Mouse (Mus musculus) right cerebral cortex, postnatal 14 days (tissue): ENCODE data around the gene Rec8.

Experiments used
- DNase-seq: peaks from one replicate; pipeline ENCODE4 v3.0.0; 2022

Rec8 gene

DNA sequence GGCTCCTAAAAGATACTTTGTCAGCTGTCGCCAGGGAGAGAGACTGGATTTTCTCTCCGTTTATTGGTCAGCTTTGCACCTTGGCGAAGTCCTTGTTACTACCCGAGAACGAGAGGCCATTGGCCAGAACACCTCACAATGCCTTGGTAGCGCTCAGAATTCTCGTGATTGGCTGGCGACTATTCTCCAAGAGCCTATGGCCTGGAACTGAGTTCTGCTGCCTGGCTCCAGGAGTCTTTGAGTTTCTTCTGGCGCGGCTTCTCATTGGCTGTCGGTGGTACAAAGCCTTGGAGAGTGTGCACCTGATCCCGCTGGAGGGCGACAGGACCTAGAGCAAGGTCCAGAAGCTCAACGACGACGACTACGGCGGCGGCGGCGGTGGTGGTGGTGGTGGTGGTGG is at the start of gene Rec8:
TSS of gene Rec8 (plus strand) at position 216 of the 400 bp plus-strand sequence.
- no peak for DNase-seq

DNA sequence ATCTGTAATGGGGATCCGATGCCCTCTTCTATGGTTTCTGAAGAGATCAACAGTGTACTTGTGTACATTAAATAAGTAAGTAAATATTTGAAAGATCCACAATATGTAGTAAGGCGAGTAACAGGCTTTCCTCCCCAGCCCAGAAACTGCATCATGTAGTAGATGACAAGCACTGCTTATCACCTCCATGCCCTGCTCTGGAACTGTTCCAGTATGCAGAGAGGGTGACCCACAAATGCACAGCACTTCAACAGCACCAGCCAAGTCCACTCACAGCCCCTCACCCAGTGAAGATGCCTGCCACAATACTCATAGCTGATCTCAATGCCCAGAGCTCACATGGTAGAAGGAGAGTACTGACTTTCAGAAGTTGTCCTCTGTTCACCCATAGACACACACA is 47.2 kb upstream of the Rec8 start:
- DNase-seq = no peak

DNA sequence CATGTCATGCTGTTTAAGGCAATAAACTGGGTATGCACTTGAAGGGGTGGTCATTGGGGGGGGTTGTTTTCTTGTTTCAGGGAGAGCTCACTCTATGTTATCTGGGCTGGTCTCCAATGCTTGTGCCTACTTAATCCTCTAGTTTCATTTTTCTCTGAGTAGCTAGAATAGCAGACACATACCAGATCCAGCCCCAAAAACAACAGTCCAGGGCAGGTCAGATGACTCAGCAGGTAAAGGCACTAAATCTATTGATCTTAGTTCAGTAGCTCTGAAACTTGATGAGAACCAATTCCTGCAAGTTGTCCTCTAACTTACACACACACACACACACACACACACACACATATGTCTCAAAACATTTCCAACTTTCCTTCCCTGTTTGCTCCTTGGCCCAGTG is 46.1 kb upstream of the Rec8 start:
- DNase-seq = no peak

DNA sequence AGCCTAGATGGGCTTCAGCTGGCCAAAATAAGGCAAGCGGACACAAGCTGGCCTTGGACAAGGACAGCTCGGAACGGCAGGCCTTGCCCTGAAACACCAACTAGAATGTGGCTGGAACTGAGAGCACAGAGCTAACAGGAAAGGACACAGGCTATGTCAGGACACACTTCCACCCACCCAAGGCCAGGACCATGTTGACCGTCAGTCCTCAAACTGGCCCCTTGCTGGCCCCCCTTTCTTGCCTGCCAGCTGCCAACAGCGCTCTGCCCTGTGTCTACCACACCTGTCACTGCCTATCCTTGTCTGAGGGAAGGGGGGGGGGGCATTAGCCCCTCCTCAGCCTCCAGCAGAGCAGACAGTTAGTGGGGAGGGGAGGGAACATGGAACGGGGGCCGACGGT is 42.5 kb upstream of the Rec8 start, which contains the start of gene Fitm1:
TSS of gene Fitm1 (plus strand) at position 316 of the 400 bp plus-strand sequence.
- DNase-seq = no peak

DNA sequence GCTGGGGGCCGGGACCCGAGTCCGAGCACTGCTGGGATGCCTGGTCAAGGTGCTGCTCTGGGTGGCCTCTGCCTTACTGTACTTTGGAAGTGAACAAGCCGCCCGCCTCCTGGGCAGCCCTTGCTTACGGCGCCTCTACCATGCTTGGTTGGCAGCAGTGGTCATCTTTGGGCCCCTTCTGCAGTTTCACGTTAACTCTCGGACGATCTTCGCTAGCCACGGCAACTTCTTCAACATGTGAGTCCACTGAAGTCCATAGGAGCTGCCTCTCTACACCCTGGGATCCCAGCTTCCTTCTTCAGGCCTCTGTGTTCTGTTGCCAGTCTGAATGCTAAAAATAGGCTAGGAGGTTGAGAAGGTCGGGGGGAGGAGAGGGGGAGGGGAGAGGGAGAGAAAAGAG is 42.1 kb upstream of the Rec8 start:
- no peak for DNase-seq

DNA sequence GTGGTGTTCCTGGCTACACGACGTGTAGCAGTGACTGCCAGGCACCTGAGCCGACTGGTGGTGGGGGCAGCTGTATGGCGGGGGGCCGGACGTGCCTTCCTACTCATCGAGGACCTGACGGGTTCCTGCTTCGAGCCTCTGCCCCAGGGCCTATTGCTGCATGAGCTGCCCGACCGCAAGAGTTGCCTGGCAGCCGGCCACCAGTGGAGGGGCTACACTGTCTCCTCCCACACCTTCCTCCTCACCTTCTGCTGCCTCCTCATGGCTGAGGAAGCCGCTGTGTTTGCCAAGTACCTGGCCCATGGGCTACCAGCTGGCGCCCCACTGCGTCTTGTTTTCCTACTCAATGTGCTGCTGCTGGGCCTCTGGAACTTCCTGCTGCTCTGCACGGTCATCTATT is 41.5 kb upstream of the Rec8 start:
- peak; percentile 40 for DNase-seq

DNA sequence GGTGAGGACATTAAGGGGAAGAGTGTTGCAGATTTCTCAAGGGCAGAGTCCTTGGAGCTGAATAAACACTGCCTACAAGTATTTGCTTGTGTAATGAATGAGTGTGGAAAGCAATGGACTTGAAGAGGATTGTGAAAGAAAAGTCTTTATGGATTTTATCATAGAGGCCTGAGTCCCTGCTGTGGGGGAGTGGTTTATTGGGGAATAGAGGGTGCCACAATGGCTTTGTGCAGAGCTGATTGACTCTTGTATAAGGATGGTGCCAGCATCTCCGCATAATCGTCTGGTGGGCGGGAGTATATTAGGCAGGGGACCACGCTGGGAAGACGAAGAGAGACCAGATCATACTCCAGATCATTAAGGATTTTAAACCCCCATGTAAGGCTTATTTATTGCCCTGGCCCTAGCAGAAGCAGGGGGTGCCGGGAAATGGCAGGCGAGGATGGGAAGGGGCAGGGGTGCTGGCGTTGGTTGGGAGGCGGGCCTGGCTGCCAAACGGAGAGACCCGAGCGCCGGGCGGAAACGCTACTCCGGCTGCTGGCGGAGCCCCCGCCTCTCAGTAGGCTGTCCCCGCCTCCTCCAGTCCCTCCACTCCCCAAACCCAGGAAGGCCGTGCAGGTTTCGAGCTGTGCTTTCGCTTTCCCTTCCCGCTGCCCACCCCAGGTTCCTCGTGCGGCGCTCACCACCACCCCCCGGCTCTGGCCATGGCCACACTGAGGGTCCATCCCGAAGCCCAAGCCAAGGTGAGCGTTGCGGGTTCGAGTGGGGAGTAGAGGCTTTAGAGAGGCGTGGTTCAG is 39.8 kb upstream of the Rec8 start, which contains the start of gene Psme1:
TSS of gene Psme1 (plus strand) at position 253 of the 797 bp plus-strand sequence.
- peak; percentile 74 for DNase-seq

DNA sequence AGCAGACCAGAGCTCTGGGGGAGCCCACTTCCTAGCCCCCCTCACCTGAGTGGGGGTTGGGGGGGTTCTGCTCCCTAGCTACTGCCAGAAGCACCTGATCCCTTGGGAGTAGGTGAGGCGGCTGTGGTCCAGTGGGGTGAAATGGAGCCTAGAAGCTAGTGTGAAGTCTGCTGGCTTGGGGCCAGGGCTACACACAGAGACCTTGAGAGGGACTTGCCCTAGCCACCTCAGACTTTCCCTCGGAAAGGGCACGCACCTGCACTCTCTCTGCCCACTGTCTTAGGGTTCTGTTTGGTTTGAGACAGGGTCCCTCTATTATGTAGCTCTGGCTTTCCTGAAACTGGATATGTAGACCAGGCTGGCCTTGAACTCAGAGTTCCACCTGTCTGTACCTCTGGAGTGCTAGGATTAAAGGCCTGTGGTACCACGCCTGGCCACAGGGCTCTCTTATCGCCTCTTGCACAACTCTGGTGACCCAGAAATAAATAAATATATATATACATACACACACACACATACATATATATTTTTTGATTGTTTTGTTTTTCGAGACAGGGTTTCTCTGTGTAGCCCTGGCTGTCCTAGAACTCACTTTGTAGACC is 39.1 kb upstream of the Rec8 start:
- DNase-seq = peak; percentile 48

DNA sequence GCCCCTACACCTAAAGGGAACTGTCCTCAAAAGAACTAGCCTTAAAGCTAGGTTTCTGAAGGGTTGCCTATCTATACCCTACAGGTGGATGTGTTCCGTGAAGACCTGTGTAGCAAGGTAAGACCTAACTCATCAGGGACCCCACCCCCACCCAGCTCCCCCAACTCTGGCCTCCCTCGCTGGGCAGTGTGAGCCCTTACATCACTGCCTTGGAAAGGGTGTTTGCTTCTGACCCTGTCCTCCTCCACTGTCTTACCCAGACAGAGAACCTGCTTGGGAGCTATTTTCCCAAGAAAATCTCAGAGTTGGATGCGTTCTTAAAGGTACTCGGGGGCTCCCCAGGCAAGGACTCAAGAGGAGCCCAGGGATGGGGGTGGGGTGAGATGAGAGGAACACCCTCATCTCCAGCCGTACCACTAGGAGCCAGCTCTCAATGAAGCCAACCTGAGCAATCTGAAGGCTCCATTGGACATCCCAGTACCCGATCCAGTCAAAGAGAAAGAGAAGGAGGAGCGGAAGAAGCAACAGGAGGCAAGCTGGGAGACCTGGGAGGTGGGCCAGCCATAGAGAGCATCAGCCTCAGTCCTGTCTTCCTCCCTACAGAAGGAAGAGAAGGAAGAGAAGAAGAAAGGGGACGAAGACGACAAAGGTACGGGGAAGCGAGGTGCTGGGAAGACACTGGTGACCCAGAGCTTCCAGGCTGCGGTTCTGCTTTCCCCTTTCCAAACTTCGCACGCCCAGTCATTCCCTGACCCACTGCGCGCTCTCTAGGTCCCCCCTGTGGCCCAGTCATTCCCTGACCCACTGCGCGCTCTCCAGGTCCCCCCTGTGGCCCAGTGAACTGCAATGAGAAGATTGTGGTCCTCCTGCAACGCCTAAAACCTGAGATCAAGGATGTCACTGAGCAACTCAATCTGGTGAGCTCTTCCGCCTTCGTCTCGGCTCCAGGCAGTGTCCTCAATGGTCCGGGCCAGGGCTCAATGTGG is 38.0 kb upstream of the Rec8 start:
- no peak for DNase-seq

DNA sequence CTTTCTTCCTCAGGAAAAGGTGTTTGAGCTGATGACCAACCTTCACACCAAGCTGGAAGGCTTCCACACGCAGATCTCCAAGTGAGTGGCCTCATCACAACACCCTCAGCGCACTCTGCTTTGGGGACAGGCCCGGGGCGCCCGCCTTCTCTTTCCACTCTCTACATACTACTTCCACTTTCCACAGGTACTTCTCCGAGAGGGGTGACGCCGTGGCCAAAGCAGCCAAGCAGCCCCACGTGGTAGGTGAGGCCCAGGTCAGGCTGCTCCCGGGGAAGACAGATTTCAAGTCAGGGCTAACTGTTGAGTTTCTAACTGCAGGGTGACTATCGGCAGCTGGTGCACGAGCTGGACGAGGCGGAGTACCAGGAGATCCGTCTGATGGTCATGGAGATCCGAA is 37.1 kb upstream of the Rec8 start:
- no peak for DNase-seq

DNA sequence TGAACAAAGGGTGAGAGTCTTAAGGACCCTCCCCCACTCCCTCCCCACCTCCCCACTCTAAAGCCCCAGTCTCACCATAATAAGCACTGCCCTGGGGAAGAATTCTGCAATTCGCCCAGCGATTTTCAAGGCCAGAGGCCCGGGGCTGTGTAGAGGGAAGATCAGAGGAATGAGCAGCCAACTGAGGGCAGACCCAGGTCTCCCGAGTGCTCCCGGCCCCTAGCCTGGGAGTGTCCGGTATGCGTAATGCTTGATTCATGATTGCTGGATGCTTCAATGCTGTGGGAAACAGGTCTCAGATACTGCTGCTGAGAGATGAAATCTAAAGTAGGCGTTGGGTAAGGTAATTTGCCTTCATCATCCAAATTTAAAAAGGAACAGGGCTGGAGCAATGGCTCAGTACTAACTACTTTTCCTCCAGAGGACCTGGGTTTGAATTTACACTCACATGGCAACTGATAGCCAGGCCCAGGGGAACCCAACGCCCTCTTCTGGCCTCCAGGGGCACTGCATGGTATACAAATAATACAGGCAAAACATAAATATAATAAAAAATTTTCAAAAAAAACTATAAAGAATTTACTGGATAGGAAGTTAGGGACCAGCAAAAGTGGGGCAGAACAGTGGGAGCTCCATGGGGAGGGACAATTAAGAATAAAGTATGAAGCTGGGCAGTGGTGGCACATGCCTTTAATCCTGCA is 35.7 kb upstream of the Rec8 start:
- DNase-seq = no peak

DNA sequence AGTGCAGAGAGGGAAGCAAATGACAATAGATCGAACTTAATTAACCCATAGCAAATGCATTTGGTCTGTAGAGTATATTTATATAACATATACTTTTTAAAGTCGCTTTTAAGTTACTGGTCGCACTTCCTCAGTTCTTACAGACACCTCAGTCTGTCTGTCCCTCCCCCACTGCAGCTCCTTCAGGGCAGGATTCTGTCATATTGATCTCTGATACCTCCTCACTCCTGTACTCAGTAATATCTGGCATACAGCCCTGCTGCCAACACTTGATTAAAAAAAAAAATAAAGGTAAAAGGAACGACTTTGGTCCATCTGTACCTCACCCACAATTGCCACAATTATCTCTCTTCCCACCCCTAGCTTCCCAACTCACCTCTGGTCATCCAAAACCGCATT is 33.5 kb upstream of the Rec8 start:
- DNase-seq = no peak

DNA sequence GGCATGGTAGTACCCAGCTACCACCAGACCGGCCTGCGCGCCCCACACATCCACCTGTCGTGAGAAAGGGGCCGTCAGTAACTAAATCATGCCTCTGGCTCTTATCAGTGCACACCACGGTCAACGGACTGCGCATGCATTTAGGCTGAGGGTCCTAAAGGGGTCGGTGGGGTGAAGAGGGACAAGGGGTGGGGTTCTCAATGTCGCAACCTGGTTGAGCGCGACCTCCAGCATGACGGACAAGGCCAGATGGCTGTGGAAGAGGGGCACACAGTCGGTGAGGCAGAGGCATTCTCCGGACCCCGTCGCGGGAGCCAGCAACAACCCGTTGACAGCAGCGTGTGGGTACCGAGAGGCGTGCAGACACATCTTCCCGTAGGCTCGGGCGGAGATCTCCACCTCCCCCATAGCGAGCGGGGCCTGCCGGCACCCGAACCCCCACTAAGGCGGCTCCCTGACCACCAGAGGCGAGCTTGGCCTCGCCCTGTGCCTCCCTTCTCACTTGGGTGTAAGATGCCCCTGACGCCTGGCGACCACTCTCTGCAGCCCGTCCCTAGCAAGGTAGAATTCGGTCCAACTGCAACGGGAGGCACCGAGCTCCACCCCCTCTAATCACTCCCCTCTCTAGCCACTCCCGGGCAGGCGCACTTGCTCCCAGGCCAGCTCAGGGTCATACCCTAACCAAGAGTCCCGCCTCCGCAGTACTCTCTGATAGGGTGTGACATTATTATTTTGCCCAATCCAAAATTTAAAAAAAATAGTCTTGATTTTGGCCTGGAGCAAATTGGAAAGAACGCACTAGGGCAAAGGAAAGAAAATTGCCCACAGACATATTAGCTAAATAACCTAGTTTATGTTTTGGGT is 32.9 kb upstream of the Rec8 start, which contains the start of gene Emc9:
TSS of gene Emc9 (minus strand) at position 601 of the 864 bp plus-strand sequence.
- peak; percentile 49 for DNase-seq

DNA sequence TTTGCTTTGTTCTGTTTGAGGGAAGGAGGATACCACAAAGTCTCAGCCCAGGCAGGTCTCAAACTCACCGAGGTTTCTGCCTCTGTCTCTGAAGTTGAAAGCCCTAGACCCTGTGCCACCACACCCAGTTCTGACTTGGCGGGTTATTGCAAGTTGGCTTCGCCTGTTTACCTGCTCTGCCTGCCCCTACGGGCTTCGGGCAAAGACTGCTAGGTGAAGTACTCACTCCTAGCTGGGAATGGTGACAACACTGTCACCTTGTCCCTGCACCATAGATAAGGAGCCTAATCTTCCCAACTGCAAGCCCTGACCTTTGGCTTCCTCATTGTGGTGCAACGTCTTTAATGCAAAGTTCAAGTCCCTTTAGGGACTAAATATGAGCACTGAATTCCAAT is 32.3 kb upstream of the Rec8 start:
- DNase-seq = no peak

DNA sequence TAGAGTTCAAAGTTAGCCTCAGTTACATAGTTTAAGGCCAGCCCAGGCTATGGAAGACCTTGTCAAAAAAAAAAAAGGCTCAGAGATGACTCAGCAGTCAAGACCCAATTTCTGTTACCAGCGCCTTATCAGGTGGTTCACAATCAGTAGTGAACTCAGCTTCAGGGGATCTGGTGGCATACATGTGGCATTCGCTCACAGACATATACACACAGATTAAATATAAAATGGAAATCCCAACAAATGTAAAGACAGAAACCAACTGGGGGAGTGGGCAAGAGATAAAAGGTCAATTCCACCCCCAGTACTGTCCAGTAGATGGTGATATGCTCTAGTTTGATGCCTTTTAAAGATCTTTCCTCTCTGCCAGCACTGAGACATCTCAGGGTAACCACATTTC is 31.7 kb upstream of the Rec8 start:
- no peak for DNase-seq

DNA sequence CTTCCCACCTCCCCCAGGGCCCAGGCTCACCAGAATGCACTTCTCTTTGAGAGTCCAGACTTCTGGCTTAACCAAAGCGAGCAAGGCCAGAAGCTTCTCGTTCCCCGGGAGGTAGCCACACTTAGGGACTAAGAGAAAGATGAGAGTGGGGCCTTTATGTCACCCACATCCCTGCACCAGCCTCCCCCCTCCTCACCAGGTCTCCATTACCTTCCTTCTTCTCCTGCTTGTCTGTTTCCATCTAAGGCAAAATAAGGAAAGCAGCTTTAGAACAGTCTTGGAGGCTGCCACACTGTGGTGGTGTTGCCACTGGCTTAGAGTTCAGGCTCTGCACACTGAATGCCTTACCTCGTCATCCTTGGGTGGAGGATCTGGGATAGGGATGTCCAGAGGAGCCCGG is 28.6 kb upstream of the Rec8 start:
- DNase-seq = no peak

DNA sequence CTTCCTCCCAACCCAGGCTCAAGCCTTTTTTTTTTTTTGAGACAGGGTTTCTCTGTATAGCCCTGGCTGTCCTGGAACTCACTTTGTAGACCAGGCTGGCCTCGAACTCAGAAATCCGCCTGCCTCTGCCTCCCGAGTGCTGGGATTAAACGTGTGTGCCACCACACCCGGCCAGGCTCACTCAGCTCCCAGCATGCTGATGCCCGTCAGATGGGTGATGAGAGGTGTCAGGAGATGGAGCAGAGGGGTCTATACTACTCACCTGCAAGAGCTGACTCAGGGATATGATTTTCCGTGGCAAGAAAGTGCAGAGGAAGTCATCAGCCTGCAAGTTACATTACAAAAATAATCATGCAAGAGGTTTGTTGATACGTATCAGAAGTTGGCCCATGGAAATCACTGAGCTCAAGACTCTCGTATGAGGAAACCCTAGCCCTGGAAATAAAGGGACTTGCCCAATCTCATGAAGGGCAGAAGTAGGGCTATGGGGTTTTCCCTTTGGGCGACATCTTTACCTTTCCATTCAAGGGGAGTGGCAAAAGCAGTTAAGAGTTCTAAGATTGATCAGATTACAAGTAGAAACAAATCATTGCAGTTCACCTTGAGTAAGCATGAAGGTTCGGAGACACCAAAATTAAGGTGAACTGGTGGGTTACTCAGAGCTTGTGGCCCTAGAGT is 27.9 kb upstream of the Rec8 start:
- DNase-seq = no peak

DNA sequence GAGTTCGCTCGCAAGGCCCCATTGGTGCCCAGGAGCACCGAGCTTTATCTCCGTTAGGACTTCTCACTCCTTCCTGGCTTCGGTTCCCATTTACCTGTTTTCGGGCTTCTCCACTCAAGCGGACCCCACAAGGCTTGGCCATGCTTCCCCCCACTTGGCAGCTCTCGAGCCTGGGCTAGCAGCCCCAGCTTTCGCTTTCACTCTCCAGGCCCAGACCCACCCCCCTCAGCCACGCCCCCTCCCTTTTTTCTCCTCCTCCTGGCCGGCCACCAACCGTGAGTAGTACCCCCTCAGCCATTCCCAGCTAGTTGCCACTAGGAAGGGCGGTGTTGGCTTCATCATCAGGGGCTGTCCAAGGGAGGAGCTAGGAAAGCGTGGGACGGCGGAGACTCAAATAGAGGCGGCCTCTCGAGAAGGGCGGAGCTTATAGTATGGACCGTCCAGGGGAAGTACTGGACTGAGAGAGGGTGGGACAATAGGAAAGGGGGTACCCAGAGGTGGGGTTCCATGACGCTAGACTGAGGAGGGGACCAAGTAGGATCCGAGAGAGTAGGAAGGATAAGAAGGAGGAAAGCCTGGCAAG is 27.0 kb upstream of the Rec8 start, which contains the start of gene Psme2:
TSS of gene Psme2 (minus strand) at position 366 of the 583 bp plus-strand sequence.
- DNase-seq = peak; percentile 87

DNA sequence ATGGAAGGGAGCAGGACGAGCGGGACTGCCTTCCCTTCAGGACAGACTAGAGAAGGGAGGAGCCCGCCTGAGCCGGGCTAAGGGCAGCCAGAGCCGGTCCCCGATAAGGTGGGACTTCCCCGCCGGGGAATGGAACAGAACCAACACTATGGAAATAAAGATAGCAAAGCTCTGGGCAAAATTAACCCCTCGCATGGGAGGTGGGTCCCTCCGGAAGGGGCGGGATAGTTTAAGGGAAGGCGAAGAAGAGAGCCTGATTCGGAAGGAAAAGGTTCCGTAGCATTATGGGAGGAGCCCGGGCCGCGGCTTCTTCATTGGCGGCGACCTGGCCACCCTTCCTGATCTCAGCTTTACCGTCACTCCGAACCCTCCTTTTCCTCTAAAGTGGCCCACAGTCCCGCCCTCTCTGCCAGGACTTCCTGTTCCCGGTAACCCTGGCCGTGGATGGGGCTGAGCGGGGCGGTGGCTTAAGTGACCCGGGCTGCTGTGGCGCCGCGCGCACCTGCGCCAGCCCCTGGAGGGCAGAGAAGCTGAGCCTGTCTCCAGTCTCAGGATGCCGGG is 26.4 kb upstream of the Rec8 start, which contains the start of gene Rnf31:
TSS of gene Rnf31 (plus strand) at position 378 of the 561 bp plus-strand sequence.
- DNase-seq = peak; percentile 90

DNA sequence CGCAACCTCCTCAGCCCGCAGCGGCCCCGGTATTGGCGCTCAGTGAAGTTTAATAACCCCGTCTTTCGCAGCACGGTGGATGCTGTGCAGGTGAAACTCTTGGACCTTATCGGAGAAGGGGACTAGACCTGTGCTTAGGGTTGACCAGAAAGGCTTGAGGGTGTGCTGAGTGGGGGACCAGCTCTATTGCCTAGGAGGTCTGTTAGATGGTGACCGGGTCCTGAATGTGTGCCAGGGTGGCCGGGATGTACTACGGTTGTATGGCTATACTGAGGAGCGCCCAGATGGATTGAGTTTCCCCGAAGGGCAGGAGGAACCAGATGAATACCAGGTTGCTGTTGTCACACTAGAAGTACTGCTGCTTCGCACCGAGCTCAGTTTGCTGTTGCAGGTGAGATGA is 25.6 kb upstream of the Rec8 start:
- DNase-seq = no peak
